Mouse (Mus musculus) testis, adult 2 months (tissue): ENCODE measurements around the gene Efcc1. TPM values are rescaled to one million over a fixed set of nuclear protein-coding genes. Genes with fewer than 3 reads are reported as not detected.

Experiments used
- H3K27ac ChIP-seq: fragments of 200-500 bp; 2 replicates; pipeline ENCODE4 v1.5.1; 2012; ENCODE audit warnings: low read depth, low read length; ENCODE audit not compliant: control insufficient read depth, insufficient read depth
- H3K27me3 ChIP-seq: fragments of 200-500 bp; 2 replicates; pipeline ENCODE4 v1.6.1; 2012; ENCODE audit warnings: mild to moderate bottlenecking, low read length, moderate library complexity; ENCODE audit not compliant: control insufficient read depth, insufficient read depth
- H3K36me3 ChIP-seq: fragments of 200-500 bp; 2 replicates; pipeline ENCODE4 v1.6.1; 2012; ENCODE audit warnings: mild to moderate bottlenecking, low read length; ENCODE audit not compliant: control insufficient read depth, insufficient read depth
- H3K4me1 ChIP-seq: fragments of 200-500 bp; 2 replicates; pipeline ENCODE4 v1.6.1; 2012; ENCODE audit warnings: low read length; ENCODE audit not compliant: control insufficient read depth, insufficient read depth
- H3K4me3 ChIP-seq: fragments of 200-500 bp; 2 replicates; pipeline ENCODE4 v1.5.1; 2012; ENCODE audit warnings: low read depth, mild to moderate bottlenecking, low read length, moderate library complexity, mixed read lengths; ENCODE audit not compliant: control insufficient read depth
- CTCF ChIP-seq: fragments of 200-500 bp; IDR thresholded peaks from 2 replicates; pipeline ENCODE4 v1.5.1; 2012; ENCODE audit warnings: low read depth, mild to moderate bottlenecking, inconsistent platforms, low read length, moderate library complexity; ENCODE audit not compliant: control insufficient read depth, insufficient read depth, insufficient replicate concordance
- POLR2A ChIP-seq: fragments of 200-500 bp; IDR thresholded peaks from 2 replicates; pipeline ENCODE4 v1.6.1; 2012; ENCODE audit warnings: low read depth, mild to moderate bottlenecking, inconsistent platforms, low read length, moderate library complexity; ENCODE audit not compliant: control insufficient read depth
- polyA plus RNA-seq: library from polyadenylated mRNA; depleted of rRNA; stranded (reverse); fragments of >200 nt; gene quantifications from 2 replicates; pipeline ENCODE4 v1.2.3, GENCODE M21; 2012

Efcc1 gene
- polyA plus RNA-seq, 1 experiment: 0.68 TPM

DNA sequence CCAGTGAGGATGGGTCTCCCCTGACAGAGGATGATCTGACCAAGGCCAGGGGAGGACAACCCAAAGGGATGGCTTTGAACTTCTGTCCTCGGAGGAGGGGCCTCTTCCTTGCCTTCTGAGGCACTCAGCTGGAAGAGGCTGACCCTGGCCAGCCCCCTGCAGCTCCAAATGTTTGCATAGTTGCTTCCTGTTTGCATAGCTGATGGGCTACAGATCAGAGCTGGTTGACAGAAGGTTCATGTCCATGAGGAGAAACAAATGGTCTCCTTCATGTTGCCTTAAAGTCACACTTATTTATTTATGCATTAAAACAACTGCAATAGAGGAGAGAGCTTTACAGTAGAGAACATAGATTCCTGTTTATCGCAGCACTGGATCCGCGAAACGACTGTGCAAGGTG lies 3.5 kb downstream of the Efcc1 start:
- Histone ChIP-seq H3K36me3 (no peaks in the 10 kb centered on the region), H3K27me3 (no peaks in the 10 kb centered on the region; the same call in 1 of the 2 replicates), H3K4me1 (peaks cover 7% of the 10 kb centered on the region), H3K27ac (no peak overlapping the region), H3K4me3 (no peak overlapping the region)
- TF ChIP-seq CTCF (no peak), POLR2A (no peak)

DNA sequence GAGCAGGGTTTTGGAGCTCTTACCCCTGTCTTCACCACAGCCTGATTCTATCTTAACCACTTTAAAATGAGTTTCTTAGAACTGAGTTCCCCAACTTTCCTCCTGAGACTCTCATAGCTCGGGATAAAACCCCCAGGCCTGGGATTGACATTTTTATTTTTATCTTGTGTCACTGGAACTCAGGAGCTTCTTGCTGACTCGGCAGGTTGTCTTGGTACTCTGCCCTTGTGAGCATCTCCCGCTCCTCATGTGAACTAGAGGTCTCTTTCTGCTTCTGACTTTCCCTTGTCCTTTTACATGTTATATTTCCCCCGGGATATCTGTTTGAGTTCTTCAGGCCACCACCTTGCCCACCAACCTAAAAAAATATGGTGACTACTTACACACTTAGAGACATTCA lies 6.3 kb downstream of the Efcc1 start:
- no peaks in the 10 kb centered on the region; the same call in 1 of the 2 replicates for H3K27me3 ChIP-seq
- no peaks in the 10 kb centered on the region for H3K36me3 ChIP-seq
- peaks cover 5% of the 10 kb centered on the region for H3K4me1 ChIP-seq
- H3K4me3 ChIP-seq: no peak overlapping the region
- no peak overlapping the region for H3K27ac ChIP-seq
- TF ChIP-seq CTCF (no peak), POLR2A (no peak)

DNA sequence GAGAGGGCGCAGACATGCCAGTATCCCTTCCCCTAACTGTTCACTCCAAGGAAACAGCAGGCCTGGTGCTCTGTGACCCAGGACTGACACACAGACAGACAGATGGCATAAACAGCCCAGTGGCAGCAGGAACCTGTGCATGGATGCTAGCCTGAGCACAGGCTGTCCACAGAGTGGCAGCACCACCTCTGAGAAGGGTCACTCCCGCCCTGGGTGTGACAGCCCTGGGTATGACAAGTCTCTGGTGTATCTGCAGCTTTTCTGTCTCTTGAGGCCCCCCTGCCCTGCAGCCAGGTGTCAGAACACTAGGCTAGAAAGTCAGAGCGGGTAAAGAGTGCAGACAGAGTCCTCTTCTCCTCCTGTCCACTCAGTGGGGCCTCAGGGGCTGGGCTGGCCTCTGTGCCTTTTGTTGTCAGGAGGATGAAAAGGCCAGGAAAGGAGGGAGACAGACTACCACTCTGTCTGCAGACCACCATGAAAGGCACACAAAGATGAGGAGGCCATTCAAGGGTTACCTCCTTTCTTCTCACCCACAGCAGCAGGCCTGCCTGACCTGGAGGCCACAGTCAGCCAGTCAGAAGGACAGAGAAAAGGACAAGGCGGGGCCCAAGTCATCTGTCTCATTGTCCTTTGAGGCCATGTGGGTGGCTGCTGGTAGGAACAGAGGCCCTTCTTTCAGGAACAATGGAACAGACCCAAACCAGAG lies 7.4 kb downstream of the Efcc1 start:
- Histone ChIP-seq H3K36me3 (no peaks in the 10 kb centered on the region), H3K4me1 (no peaks in the 10 kb centered on the region; the same call in 1 of the 2 replicates), H3K4me3 (no peak overlapping the region), H3K27ac (no peak overlapping the region), H3K27me3 (no peaks in the 10 kb centered on the region)
- TF ChIP-seq POLR2A: no peak
- no peak for TF ChIP-seq CTCF

DNA sequence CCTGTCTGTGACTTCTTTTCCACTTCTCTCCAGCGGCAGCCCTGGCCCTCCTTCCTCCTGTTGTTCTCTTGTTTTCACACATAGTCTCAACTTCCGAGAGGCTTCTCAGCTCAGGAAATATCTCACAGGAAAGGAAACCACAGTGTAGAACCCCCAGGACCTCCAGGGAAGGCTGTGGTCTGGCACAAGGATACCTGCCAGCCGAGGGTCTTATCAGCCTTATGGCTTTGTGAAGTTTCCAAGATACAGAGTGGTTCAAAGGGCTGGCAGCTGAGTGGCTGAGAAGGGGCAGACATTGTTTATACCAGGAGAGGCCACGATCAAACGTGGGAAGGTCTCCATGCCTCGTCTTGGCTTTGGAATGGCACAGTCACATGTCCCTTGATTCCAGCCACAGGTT lies 9.2 kb downstream of the Efcc1 start:
- Histone ChIP-seq H3K4me1 (no peaks in the 10 kb centered on the region), H3K36me3 (no peaks in the 10 kb centered on the region), H3K4me3 (no peak overlapping the region), H3K27me3 (no peaks in the 10 kb centered on the region), H3K27ac (no peak overlapping the region)
- TF ChIP-seq POLR2A (no peak), CTCF (no peak)

DNA sequence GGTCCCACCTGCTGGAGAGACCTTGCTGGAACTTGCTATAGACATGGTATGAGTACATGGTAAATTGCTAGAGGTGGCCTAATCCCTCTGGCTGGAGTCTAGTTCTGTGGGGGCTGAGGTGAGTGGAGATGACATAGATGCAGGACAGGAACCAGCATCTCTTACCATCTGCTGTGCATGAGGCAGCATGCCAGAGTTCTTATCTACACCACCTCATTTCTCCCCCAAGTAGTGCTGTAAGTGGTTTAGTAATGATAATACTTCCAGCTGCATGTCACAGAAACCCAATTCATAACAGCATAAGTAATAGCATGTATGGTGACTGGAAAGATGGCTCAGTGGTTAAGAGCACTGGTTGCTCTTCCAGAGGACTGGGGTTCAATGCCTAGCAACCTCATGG lies 9.8 kb downstream of the Efcc1 start:
- Histone ChIP-seq H3K36me3 (no peaks in the 10 kb centered on the region), H3K4me1 (no peaks in the 10 kb centered on the region), H3K27me3 (no peaks in the 10 kb centered on the region), H3K27ac (no peak overlapping the region), H3K4me3 (no peak overlapping the region)
- TF ChIP-seq CTCF: no peak
- TF ChIP-seq POLR2A: no peak

DNA sequence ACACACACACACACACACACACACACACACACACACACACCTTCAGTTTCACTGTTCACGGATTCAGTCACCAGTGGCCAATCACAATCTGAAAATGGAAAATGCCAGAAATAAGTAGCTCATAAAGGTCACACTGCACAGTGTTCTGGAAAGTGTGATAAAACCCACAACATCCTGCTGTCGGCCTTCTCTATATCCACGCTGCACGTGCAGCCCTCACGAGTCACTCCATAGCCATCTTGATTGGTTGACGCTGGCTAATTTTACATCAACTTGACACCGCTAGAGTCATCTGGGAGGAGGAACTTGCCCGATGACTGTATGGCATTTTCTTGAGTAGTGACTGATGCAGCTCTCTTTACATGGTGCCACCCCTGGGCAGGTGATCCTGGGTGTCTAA lies 11.3 kb downstream of the Efcc1 start:
- Histone ChIP-seq H3K4me1 (no peaks in the 10 kb centered on the region), H3K36me3 (no peaks in the 10 kb centered on the region)

DNA sequence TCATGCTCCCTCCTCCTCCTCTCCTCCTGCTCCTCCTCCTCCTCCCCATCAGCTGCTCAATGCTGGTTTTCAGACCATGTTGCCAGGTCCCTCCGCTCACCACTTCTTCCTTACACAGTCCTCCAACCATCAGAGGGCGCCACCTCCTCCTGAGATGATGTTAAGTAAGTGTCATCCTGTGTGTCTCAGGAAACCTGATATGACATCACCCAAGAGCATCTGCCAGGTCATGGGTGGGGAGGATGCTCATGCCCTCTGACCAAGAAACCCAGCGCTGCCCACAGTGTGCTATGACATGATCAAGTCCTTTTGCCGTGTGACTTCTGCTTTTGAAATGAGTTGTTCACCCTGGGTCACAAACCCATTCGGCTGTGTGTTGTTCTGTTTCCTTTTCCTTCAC lies 12.1 kb downstream of the Efcc1 start:
- TF ChIP-seq POLR2A (no peak), CTCF (peak; percentile 51; the same call in 1 of the 2 replicates)
- H3K27me3 ChIP-seq: no peaks in the 10 kb centered on the region
- H3K4me1 ChIP-seq: no peaks in the 10 kb centered on the region
- H3K27ac ChIP-seq: no peak overlapping the region
- no peaks in the 10 kb centered on the region for H3K36me3 ChIP-seq
- H3K4me3 ChIP-seq: no peak overlapping the region

More for the DNA sequence above, 11.3 kb downstream of the Efcc1 start:
- H3K4me3 ChIP-seq: no peak overlapping the region
- TF ChIP-seq POLR2A: no peak
- no peaks in the 10 kb centered on the region for H3K27me3 ChIP-seq
- H3K27ac ChIP-seq: no peak overlapping the region
